Mouse (Mus musculus) kidney, adult 2 months (tissue): ENCODE data around the gene Gm10065. TPM values are rescaled to one million over a fixed set of nuclear protein-coding genes. Genes with fewer than 3 reads are reported as not detected.
A peak's percentile ranks its signal among the peaks of the same experiment; 100 is the strongest.

Experiments used
- DNase-seq: peaks from one replicate; pipeline ENCODE4 v3.0.0; 2021
- H3K27ac ChIP-seq: fragments of 200-500 bp; 2 replicates; pipeline ENCODE4 v1.5.1; 2012; ENCODE audit warnings: low read depth, low read length, control low read depth, inconsistent platforms; ENCODE audit not compliant: insufficient read depth
- H3K27me3 ChIP-seq: fragments of 200-500 bp; replicated peaks from 2 replicates; pipeline ENCODE4 v1.6.1; 2012; ENCODE audit warnings: mild to moderate bottlenecking, moderate library complexity, low read length, inconsistent platforms; ENCODE audit not compliant: control insufficient read depth, insufficient read depth
- H3K36me3 ChIP-seq: fragments of 200-500 bp; 2 replicates; pipeline ENCODE4 v1.6.1; 2012; ENCODE audit warnings: mild to moderate bottlenecking, moderate library complexity, low read length, inconsistent platforms; ENCODE audit not compliant: control insufficient read depth, insufficient read depth
- H3K4me1 ChIP-seq: fragments of 200-500 bp; 2 replicates; pipeline ENCODE4 v1.6.1; 2011; ENCODE audit warnings: low read length; ENCODE audit not compliant: control insufficient read depth, insufficient read depth
- H3K4me3 ChIP-seq: fragments of 200-500 bp; 2 replicates; pipeline ENCODE4 v1.5.1; 2011; ENCODE audit warnings: mild to moderate bottlenecking, low read depth, low read length, control low read depth; ENCODE audit not compliant: insufficient read depth
- CTCF ChIP-seq: fragments of 200-500 bp; conservative IDR thresholded peaks from 2 replicates; pipeline ENCODE4 v1.5.1; 2011; ENCODE audit warnings: low read depth, mild to moderate bottlenecking, control low read depth, low read length, moderate library complexity, mixed read lengths; ENCODE audit not compliant: insufficient read depth, insufficient read length
- POLR2A ChIP-seq: fragments of 200-500 bp; IDR thresholded peaks from one replicate; pipeline ENCODE4 v1.6.1; 2011; ENCODE audit warnings: low read depth, low read length, control low read depth
- WGBS: fragments of 180-500 bp; shearing (Covaris S2); methylation state at CpG from one replicate; pipeline ENCODE4 v1.1.7; 2018; 5-methylcytosine and 5-hydroxymethylcytosine counted together
- polyA plus RNA-seq: library from polyadenylated mRNA; depleted of rRNA; stranded (reverse); fragments of >200 nt; gene quantifications from 2 replicates; pipeline ENCODE4 v1.2.3, GENCODE M21; 2012; rRNA removed

The Gm10065 gene
- polyA plus RNA-seq, 1 experiment, result not detected

DNA sequence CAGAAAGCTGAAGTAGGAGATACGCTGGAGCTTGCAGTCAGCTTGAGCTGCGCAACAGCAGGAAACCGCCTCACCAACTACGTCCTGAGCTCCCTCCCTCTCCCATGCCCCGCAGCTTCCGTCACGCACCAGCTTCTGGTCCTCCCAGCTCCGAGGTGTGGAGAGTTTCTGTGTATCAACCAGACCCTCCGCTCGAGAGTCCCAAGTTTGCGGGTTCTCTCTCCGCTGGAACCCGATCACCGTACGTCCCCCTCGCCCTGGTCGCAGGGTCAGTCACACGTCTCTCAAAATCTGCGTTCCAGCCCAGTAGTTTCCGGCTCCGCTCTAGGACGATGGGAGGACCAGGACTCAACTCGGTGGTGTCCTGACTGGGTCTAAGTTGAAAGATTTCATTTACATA is 25.8 kb downstream of the Gm10065 start, which contains the start of gene Zscan26:
TSS of gene Zscan26 (minus strand) at position 282 of the 400 bp plus-strand sequence.
- Histone ChIP-seq H3K27ac (peak within 1 kb of the TSS; percentile 96), H3K27me3 (no peaks in the 10 kb centered on the region), H3K36me3 (0 out of 2 replicates have a peak, but pooled peaks cover 2% of the 10 kb centered on the region), H3K4me1 (peaks cover 6% of the 10 kb centered on the region; the same call in 1 of the 2 replicates), H3K4me3 (peak within 1 kb of the TSS; percentile 97)
- under 1% methylated on average over 23 of the region's 23 CpGs for WGBS
- TF ChIP-seq CTCF (no peak), POLR2A (peak; percentile 78)
- peak; percentile 92 for DNase-seq

DNA sequence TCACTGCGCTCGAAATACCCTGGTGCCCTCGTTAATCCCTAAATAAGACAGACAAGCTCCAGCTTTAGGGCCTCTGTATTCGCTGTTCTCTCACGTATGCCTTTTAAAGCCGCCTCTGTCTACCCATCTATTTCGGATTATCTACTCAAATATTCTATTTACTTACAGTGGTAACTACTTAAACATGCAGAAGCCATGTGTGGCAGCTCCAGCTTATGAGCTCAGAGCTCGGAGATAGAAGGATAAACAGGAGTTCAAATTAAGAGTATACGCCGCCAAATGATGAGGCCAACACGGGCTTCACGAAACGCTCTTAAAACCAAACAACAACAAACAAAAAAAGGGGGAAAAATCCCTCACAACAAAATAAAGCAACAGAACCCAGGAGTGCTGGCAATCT is 26.2 kb downstream of the Gm10065 start:
- Histone ChIP-seq H3K27ac (peak overlapping the region; percentile 96), H3K27me3 (no peaks in the 10 kb centered on the region), H3K36me3 (0 out of 2 replicates have a peak, but pooled peaks cover 2% of the 10 kb centered on the region), H3K4me3 (peak overlapping the region; percentile 97), H3K4me1 (peaks cover 6% of the 10 kb centered on the region; the same call in 1 of the 2 replicates)
- no peak for TF ChIP-seq POLR2A
- no peak for TF ChIP-seq CTCF
- under 1% methylated on average over 13 of the region's 13 CpGs for WGBS
- DNase-seq, result no peak

- 84% methylated on average over 16 of the region's 16 CpGs for WGBS
- no peak overlapping the region for H3K27ac ChIP-seq
- H3K4me1 ChIP-seq, result peaks cover 6% of the 10 kb centered on the region; the same call in 1 of the 2 replicates
- H3K4me3 ChIP-seq, result no peak overlapping the region
- no peak for TF ChIP-seq POLR2A
- TF ChIP-seq CTCF, result no peak
- no peaks in the 10 kb centered on the region for H3K27me3 ChIP-seq
- DNase-seq, result peak; percentile 34
- peaks cover 13% of the 10 kb centered on the region for H3K36me3 ChIP-seq
Measured at GRCm38 (mm10) chr13:21447856-21448614, 31.2 kb downstream of the Gm10065 start.

- Histone ChIP-seq H3K4me1 (no peaks in the 10 kb centered on the region), H3K27ac (no peak overlapping the region), H3K4me3 (no peak overlapping the region), H3K36me3 (peaks cover 13% of the 10 kb centered on the region), H3K27me3 (no peaks in the 10 kb centered on the region)
- DNase-seq, result no peak
- TF ChIP-seq POLR2A (no peak), CTCF (no peak)
- 85% methylated on average over 9 of the region's 9 CpGs for WGBS
Measured at GRCm38 (mm10) chr13:21446796-21447195, 32.4 kb downstream of the Gm10065 start.

DNA sequence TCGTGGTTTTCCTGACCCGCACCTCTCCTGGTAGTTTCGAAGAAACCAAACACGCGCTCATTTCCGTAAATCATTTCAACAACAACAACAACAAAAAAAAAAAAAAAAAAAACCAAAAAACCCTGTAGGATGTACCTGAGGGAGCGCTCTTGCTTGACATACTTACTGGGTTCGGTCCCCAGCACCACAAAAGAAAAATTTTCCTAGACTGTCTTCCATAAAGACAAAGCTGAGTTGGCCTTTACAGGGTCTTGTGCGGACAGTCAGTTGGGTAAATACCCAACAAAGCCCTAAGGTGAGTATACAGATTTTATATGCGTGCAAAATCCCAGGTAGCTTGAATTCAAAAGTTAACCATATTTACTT is 38.1 kb downstream of the Gm10065 start:
- Histone ChIP-seq H3K4me1 (peaks cover 7% of the 10 kb centered on the region; the same call in 1 of the 2 replicates), H3K27ac (peak overlapping the region; percentile 82; the same call in 1 of the 2 replicates), H3K27me3 (no peaks in the 10 kb centered on the region), H3K36me3 (peaks cover 6% of the 10 kb centered on the region; the same call in 1 of the 2 replicates), H3K4me3 (peak overlapping the region; percentile 69)
- 23% methylated on average over 10 of the region's 10 CpGs for WGBS
- DNase-seq, result no peak
- TF ChIP-seq CTCF, result no peak
- TF ChIP-seq POLR2A, result no peak

GRCm38 (mm10) chr13:21440503-21441206 is 38.6 kb downstream of the Gm10065 start, which contains the start of gene Pgbd1:
Pgbd1 (minus strand) TSS chr13:21441058.
- TF ChIP-seq POLR2A (no peak), CTCF (peak; percentile 38; the same call in 1 of the 2 replicates)
- WGBS, result under 1% methylated on average over 32 of the region's 32 CpGs

GRCm38 (mm10) chr13:21435476-21435875 is 43.8 kb downstream of the Gm10065 start:
- 74% methylated on average over 4 of the region's 4 CpGs for WGBS
- TF ChIP-seq CTCF (no peak), POLR2A (no peak)
- Histone ChIP-seq H3K27me3 (no peaks in the 10 kb centered on the region), H3K4me3 (no peak overlapping the region), H3K27ac (no peak overlapping the region), H3K36me3 (no peaks in the 10 kb centered on the region), H3K4me1 (peaks cover 5% of the 10 kb centered on the region; the same call in 1 of the 2 replicates)
- no peak for DNase-seq

More at GRCm38 (mm10) chr13:21440503-21441206, 38.6 kb downstream of the Gm10065 start, which contains the start of gene Pgbd1:
- Histone ChIP-seq H3K27ac (peak within 1 kb of the TSS; percentile 82), H3K4me3 (peak within 1 kb of the TSS; percentile 69), H3K4me1 (peaks cover 7% of the 10 kb centered on the region; the same call in 1 of the 2 replicates), H3K27me3 (no peaks in the 10 kb centered on the region), H3K36me3 (peaks cover 6% of the 10 kb centered on the region; the same call in 1 of the 2 replicates)
- DNase-seq, result peak; percentile 75

Other genes starting within 250 kb of the Gm10065 start
- not detected in 2 replicates for gene Gpx5, start 186.7 kb downstream of the Gm10065 start, polyA plus RNA-seq
- 24.6 and 28.9 TPM in 2 replicates for gene Gpx6, start 167.3 kb downstream of the Gm10065 start, polyA plus RNA-seq
- not detected in 2 replicates for gene Olfr1367, start 132.5 kb downstream of the Gm10065 start, polyA plus RNA-seq
- gene Zscan12, start 116.6 kb downstream of the Gm10065 start, polyA plus RNA-seq, result 1.6 TPM in 2 replicates
- 18.4 and 20.6 TPM in 2 replicates for gene Zkscan3, start 76.7 kb downstream of the Gm10065 start, polyA plus RNA-seq
- 1.1 and 1.2 TPM in 2 replicates for gene Pgbd1, start 38.4 kb downstream of the Gm10065 start, polyA plus RNA-seq
- gene Zscan26, start 25.7 kb downstream of the Gm10065 start, polyA plus RNA-seq, result 13.7 and 14.7 TPM in 2 replicates
- gene Nkapl, start 10.9 kb downstream of the Gm10065 start, polyA plus RNA-seq, result 0.13 and 0.23 TPM in 2 replicates
- gene Zkscan4, start 534 bp downstream of the Gm10065 start, polyA plus RNA-seq, result 0.54 and 0.56 TPM in 2 replicates
- 0.26 and 0.34 TPM in 2 replicates for gene AK157302, start 15.8 kb upstream of the Gm10065 start, polyA plus RNA-seq
- gene Gm11273, start 22.0 kb upstream of the Gm10065 start, polyA plus RNA-seq, result 54.6 and 55.1 TPM in 2 replicates
- gene Zkscan8, start 51.7 kb upstream of the Gm10065 start, polyA plus RNA-seq, result 3.0 and 4.2 TPM in 2 replicates
- not detected in 2 replicates for gene Olfr1366, start 63.4 kb upstream of the Gm10065 start, polyA plus RNA-seq
- not detected in 2 replicates for gene Olfr1535, start 80.5 kb upstream of the Gm10065 start, polyA plus RNA-seq
- not detected in 2 replicates for gene Olfr1364, start 102.3 kb upstream of the Gm10065 start, polyA plus RNA-seq
- gene Olfr1362, start 134.6 kb upstream of the Gm10065 start, polyA plus RNA-seq, result not detected in 2 replicates
- gene Olfr11, start 163.1 kb upstream of the Gm10065 start, polyA plus RNA-seq, result not detected in 2 replicates
- gene Olfr1361, start 183.9 kb upstream of the Gm10065 start, polyA plus RNA-seq, result not detected in 2 replicates
- not detected in 2 replicates for gene Olfr1360, start 198.0 kb upstream of the Gm10065 start, polyA plus RNA-seq
- not detected in 2 replicates for gene Olfr1359, start 218.7 kb upstream of the Gm10065 start, polyA plus RNA-seq
- gene Hist1h2bl, start 236.7 kb upstream of the Gm10065 start, polyA plus RNA-seq, result 1.0 TPM in 1 of 2 replicates, not detected in the other
- 0.49 and 1.2 TPM in 2 replicates for gene Hist1h2ai, start 237.0 kb upstream of the Gm10065 start, polyA plus RNA-seq
- gene Hist1h3h, start 238.2 kb upstream of the Gm10065 start, polyA plus RNA-seq, result 1.1 and 2.2 TPM in 2 replicates
- gene Hist1h2bm, start 242.6 kb upstream of the Gm10065 start, polyA plus RNA-seq, result 0.24 and 0.38 TPM in 2 replicates